Mouse (Mus musculus) CH12.LX (cell line): ENCODE data around the gene Taf1c.

ENCODE experiments used
- CTCF ChIP-seq, 2 experiments: IDR thresholded peaks in 1 of 2; conservative IDR thresholded peaks in 1 of 2; 2 replicates each; pipeline ENCODE4 v1.5.1; 2011 to 2012; ENCODE audit warnings: low read depth in 2 of 2, low read length in 2 of 2, improper control_type of control experiment in 1 of 2, inconsistent platforms in 1 of 2, mild to moderate bottlenecking in 1 of 2, moderate library complexity in 1 of 2
- E2F4 ChIP-seq: IDR thresholded peaks from 2 replicates; pipeline ENCODE4 v1.6.1; 2011; ENCODE audit warnings: low read depth, low read length, improper control_type of control experiment; ENCODE audit not compliant: insufficient replicate concordance
- HCFC1 ChIP-seq: IDR thresholded peaks from 2 replicates; pipeline ENCODE4 v1.6.1; 2012; ENCODE audit warnings: low read depth, mild to moderate bottlenecking, inconsistent platforms, low read length, improper control_type of control experiment
- JUN ChIP-seq: IDR thresholded peaks from 2 replicates; pipeline ENCODE4 v1.6.1; 2011; ENCODE audit warnings: low read depth, mild to moderate bottlenecking, low read length, improper control_type of control experiment, moderate library complexity; ENCODE audit not compliant: insufficient read depth
- POLR2A ChIP-seq: IDR thresholded peaks from 2 replicates; pipeline ENCODE4 v1.6.1; 2011; ENCODE audit warnings: low read depth, mild to moderate bottlenecking, improper control_type of control experiment, low read length
- SIN3A ChIP-seq: IDR thresholded peaks from 2 replicates; pipeline ENCODE4 v1.6.1; 2012; ENCODE audit warnings: low read length, improper control_type of control experiment, inconsistent platforms
- ZKSCAN1 ChIP-seq: IDR thresholded peaks from 2 replicates; pipeline ENCODE4 v1.6.1; 2012; ENCODE audit warnings: low read depth, inconsistent platforms, low read length, improper control_type of control experiment, borderline replicate concordance

DNA sequence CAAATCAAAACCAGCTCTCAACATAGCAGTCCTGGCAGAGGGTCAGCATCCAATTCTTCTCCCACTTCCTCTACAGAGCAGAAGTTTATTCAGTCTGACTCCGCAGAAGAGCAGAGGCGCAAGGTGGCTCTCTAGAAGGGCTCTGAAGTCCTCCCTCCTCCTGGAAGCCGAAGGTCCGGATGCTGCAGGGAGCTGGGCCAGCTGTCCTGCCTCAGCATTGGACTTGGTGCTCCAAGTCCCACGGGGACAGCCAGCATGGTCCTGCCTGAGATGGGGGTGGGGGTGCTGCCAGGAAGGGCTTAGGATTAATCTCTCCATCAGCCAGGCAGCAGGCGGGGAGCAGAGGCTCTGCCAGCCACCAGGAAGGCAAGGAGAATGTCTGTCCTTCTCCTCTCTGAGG lies 30.4 kb upstream of the Taf1c start, which contains the start of gene Kcng4:
- TF ChIP-seq CTCF (conservative IDR thresholded peaks at IDR 0.05 in 1 of 2, IDR thresholded peaks at IDR 0.05 in 1 of 2; ENCODE audit: low read depth in 2 of 2, low read length in 2 of 2) (no peak), ZKSCAN1 (no peak), JUN (no peak), SIN3A (no peak), E2F4 (no peak), HCFC1 (no peak), POLR2A (no peak)
